Mouse (Mus musculus) intestine, embryonic 14.5 days (tissue): Measurements from ENCODE around the gene Mfap5. TPM values are rescaled to one million over a fixed set of nuclear protein-coding genes. Genes with fewer than 3 reads are reported as not detected.

Source experiments
- ATAC-seq: fragments of 200-750 bp; cut with Nextera tagmentation; replicated peaks from 2 replicates; pipeline ENCODE4 v1.8.0; 2017; ENCODE audit warnings: low read depth, moderate number of reproducible peaks, moderate TSS enrichment, moderate library complexity; ENCODE audit not compliant: low FRiP score, low TSS enrichment
- DNase-seq: peaks from one replicate; pipeline ENCODE4 v3.0.0-alpha.2; 2018; ENCODE audit warnings: low spot score
- H3K27ac ChIP-seq: fragments of 300-500 bp; sonication (generic); 2 replicates; pipeline ENCODE4 v1.5.1; 2014; ENCODE audit warnings: low read depth, mild to moderate bottlenecking, control low read depth
- H3K27me3 ChIP-seq: fragments of 300-500 bp; sonication (generic); replicated peaks from 2 replicates; pipeline ENCODE4 v1.6.1; 2014; ENCODE audit warnings: low read length, control low read depth; ENCODE audit not compliant: control insufficient read depth, insufficient read depth
- H3K36me3 ChIP-seq: fragments of 300-500 bp; sonication (generic); 2 replicates; pipeline ENCODE4 v1.6.1; 2014; ENCODE audit warnings: low read length, control low read depth; ENCODE audit not compliant: control insufficient read depth, insufficient read depth
- H3K4me1 ChIP-seq: fragments of 300-500 bp; sonication (generic); replicated peaks from 2 replicates; pipeline ENCODE4 v1.6.1; 2014; ENCODE audit warnings: low read length, control low read depth, mixed read lengths; ENCODE audit not compliant: control insufficient read depth, insufficient read depth
- H3K4me2 ChIP-seq: fragments of 300-500 bp; sonication (generic); 2 replicates; pipeline ENCODE4 v1.6.1; 2014; ENCODE audit warnings: low read length
- H3K4me3 ChIP-seq: fragments of 300-500 bp; sonication (generic); 2 replicates; pipeline ENCODE4 v1.5.1; 2014; ENCODE audit warnings: low read depth, low read length, control low read depth, mixed read lengths
- H3K9ac ChIP-seq: fragments of 300-500 bp; sonication (generic); 2 replicates; pipeline ENCODE4 v1.6.1; 2014; ENCODE audit warnings: mild to moderate bottlenecking, low read length
- H3K9me3 ChIP-seq: fragments of 300-500 bp; sonication (generic); 2 replicates; pipeline ENCODE4 v1.6.1; 2016; ENCODE audit warnings: low read length, control low read depth; ENCODE audit not compliant: control insufficient read depth
- WGBS: fragments of 180-500 bp; shearing (Covaris S2); extraction: QIAGEN DNeasy Blood & Tissue Kit; methylation state at CpG from one replicate; pipeline ENCODE4 v1.1.7; 2014; 5-methylcytosine and 5-hydroxymethylcytosine counted together
- polyA plus RNA-seq: library from polyadenylated mRNA; unstranded; fragments of >200 nt; fragmentation: Nextera tagmentation; extraction: Ambion mirVana; gene quantifications from 2 replicates; pipeline ENCODE4 v1.2.1, GENCODE M21; 2014

Mfap5 gene
- polyA plus RNA-seq, 1 experiment from 2014 or later: 4.6 TPM

- Histone ChIP-seq H3K4me1 (peaks cover 6% of the 10 kb centered on the region), H3K9me3 (no peaks in the 10 kb centered on the region), H3K4me3 (peak overlapping the region; percentile 65), H3K9ac (peak overlapping the region; percentile 65), H3K36me3 (no peaks in the 10 kb centered on the region), H3K4me2 (peak overlapping the region; percentile 68), H3K27me3 (no peaks in the 10 kb centered on the region), H3K27ac (peak overlapping the region; percentile 28; the same call in 1 of the 2 replicates)
- DNase-seq (peak; percentile 85), ATAC-seq (peak; percentile 87)
- WGBS: under 1% methylated on average over 43 of the region's 111 CpGs
These were observed 19.1 kb upstream of the Mfap5 start for GRCm38 (mm10) chr6:122486297-122487117.

GRCm38 (mm10) chr6:122490929-122491512 lies 14.6 kb upstream of the Mfap5 start:
- H3K9ac ChIP-seq: peak overlapping the region; percentile 57
- ATAC-seq (no peak), DNase-seq (no peak)
- no peaks in the 10 kb centered on the region for H3K27me3 ChIP-seq
- peak overlapping the region; percentile 82 for H3K27ac ChIP-seq
- H3K36me3 ChIP-seq: no peaks in the 10 kb centered on the region
- peaks cover 25% of the 10 kb centered on the region for H3K4me1 ChIP-seq
- peak overlapping the region; percentile 43 for H3K4me3 ChIP-seq
- peak overlapping the region; percentile 83 for H3K4me2 ChIP-seq
- no peaks in the 10 kb centered on the region for H3K9me3 ChIP-seq
- WGBS: 23% methylated on average over 15 of the region's 15 CpGs

GRCm38 (mm10) chr6:122491557-122491956 lies 14.1 kb upstream of the Mfap5 start:
- H3K4me2 ChIP-seq: peak overlapping the region; percentile 83
- peak overlapping the region; percentile 43 for H3K4me3 ChIP-seq
- H3K27me3 ChIP-seq: no peaks in the 10 kb centered on the region
- 0% methylated on average over 16 of the region's 16 CpGs for WGBS
- peak overlapping the region; percentile 82 for H3K27ac ChIP-seq
- H3K4me1 ChIP-seq: peaks cover 29% of the 10 kb centered on the region
- peak; percentile 91 for ATAC-seq
- H3K9ac ChIP-seq: peak overlapping the region; percentile 57
- DNase-seq: peak; percentile 92
- no peaks in the 10 kb centered on the region for H3K36me3 ChIP-seq
- no peaks in the 10 kb centered on the region for H3K9me3 ChIP-seq

GRCm38 (mm10) chr6:122492479-122492878 lies 13.2 kb upstream of the Mfap5 start:
- H3K9ac ChIP-seq: no peak overlapping the region
- WGBS: 35% methylated on average over 6 of the region's 6 CpGs

GRCm38 (mm10) chr6:122493799-122494472 lies 11.7 kb upstream of the Mfap5 start:
- no peak overlapping the region for H3K4me3 ChIP-seq
- H3K4me2 ChIP-seq: no peak overlapping the region
- H3K9me3 ChIP-seq: no peaks in the 10 kb centered on the region
- H3K36me3 ChIP-seq: no peaks in the 10 kb centered on the region
- 48% methylated on average over 6 of the region's 6 CpGs for WGBS
- no peaks in the 10 kb centered on the region for H3K27me3 ChIP-seq
- no peak for ATAC-seq
- H3K4me1 ChIP-seq: peaks cover 29% of the 10 kb centered on the region
- no peak overlapping the region for H3K9ac ChIP-seq
- H3K27ac ChIP-seq: no peak overlapping the region
- no peak for DNase-seq

More at GRCm38 (mm10) chr6:122492479-122492878, 13.2 kb upstream of the Mfap5 start:
- Histone ChIP-seq H3K9me3 (no peaks in the 10 kb centered on the region), H3K27ac (no peak overlapping the region), H3K36me3 (no peaks in the 10 kb centered on the region), H3K4me2 (peak overlapping the region; percentile 83; the same call in 1 of the 2 replicates), H3K4me1 (peaks cover 29% of the 10 kb centered on the region), H3K4me3 (no peak overlapping the region; the same call in 1 of the 2 replicates), H3K27me3 (no peaks in the 10 kb centered on the region)
- DNase-seq: peak; percentile 47
- no peak for ATAC-seq

- Histone ChIP-seq H3K4me1 (peaks cover 29% of the 10 kb centered on the region), H3K9me3 (no peaks in the 10 kb centered on the region), H3K36me3 (no peaks in the 10 kb centered on the region), H3K9ac (no peak overlapping the region), H3K4me2 (peak overlapping the region; percentile 39), H3K27ac (peak overlapping the region; percentile 83), H3K27me3 (no peaks in the 10 kb centered on the region), H3K4me3 (peak overlapping the region; percentile 3; the same call in 1 of the 2 replicates)
- 0 out of 2 replicates have a peak, but pooled peaks have one; percentile 13 for ATAC-seq
- DNase-seq: peak; percentile 74
- WGBS: 9% methylated on average over 21 of the region's 21 CpGs
These were observed 10.4 kb upstream of the Mfap5 start for GRCm38 (mm10) chr6:122495082-122495881.

- peak overlapping the region; percentile 83; the same call in 1 of the 2 replicates for H3K27ac ChIP-seq
- no peak overlapping the region for H3K4me2 ChIP-seq
- no peaks in the 10 kb centered on the region for H3K9me3 ChIP-seq
- WGBS: 29% methylated on average over 5 of the region's 5 CpGs
- DNase-seq (no peak), ATAC-seq (no peak)
- no peaks in the 10 kb centered on the region for H3K27me3 ChIP-seq
- H3K36me3 ChIP-seq: no peaks in the 10 kb centered on the region
- H3K9ac ChIP-seq: no peak overlapping the region
- no peak overlapping the region for H3K4me3 ChIP-seq
- H3K4me1 ChIP-seq: peaks cover 23% of the 10 kb centered on the region; the same call in 1 of the 2 replicates
These were observed 9.1 kb upstream of the Mfap5 start for GRCm38 (mm10) chr6:122496501-122496900.

GRCm38 (mm10) chr6:122498661-122499060 lies 7.0 kb upstream of the Mfap5 start, which contains the start of gene Rimklb:
Gene Rimklb (minus strand): TSS chr6:122498761.
- WGBS: 79% methylated on average over 5 of the region's 5 CpGs
- Histone ChIP-seq H3K9ac (no peak within 1 kb of the TSS), H3K27ac (no peak within 1 kb of the TSS), H3K36me3 (no peaks in the 10 kb centered on the region), H3K4me1 (peaks cover 15% of the 10 kb centered on the region; the same call in 1 of the 2 replicates), H3K4me2 (no peak within 1 kb of the TSS), H3K9me3 (no peaks in the 10 kb centered on the region), H3K4me3 (no peak within 1 kb of the TSS), H3K27me3 (no peaks in the 10 kb centered on the region)
- ATAC-seq (no peak), DNase-seq (no peak)
